Mouse (Mus musculus) kidney, embryonic 14.5 days (tissue): ENCODE results near the gene Arhgef3. TPM values are rescaled to one million over a fixed set of nuclear protein-coding genes. Genes with fewer than 3 reads are reported as not detected.

Source experiments
- ATAC-seq: fragments of 200-750 bp; cut with Nextera tagmentation; 2 replicates; pipeline ENCODE4 v1.8.0; 2017; ENCODE audit warnings: moderate number of reproducible peaks, mild to moderate bottlenecking, moderate TSS enrichment, moderate library complexity; ENCODE audit not compliant: low FRiP score, low TSS enrichment
- H3K27ac ChIP-seq: fragments of 300-500 bp; sonication (generic); 2 replicates; pipeline ENCODE4 v1.5.1; 2014; ENCODE audit warnings: low read depth, mild to moderate bottlenecking, low read length, moderate library complexity, mixed read lengths
- H3K27me3 ChIP-seq: fragments of 300-500 bp; sonication (generic); 2 replicates; pipeline ENCODE4 v1.6.1; 2014; ENCODE audit warnings: mild to moderate bottlenecking, low read length; ENCODE audit not compliant: control insufficient read depth, insufficient read depth
- H3K36me3 ChIP-seq: fragments of 300-500 bp; sonication (generic); 2 replicates; pipeline ENCODE4 v1.6.1; 2014; ENCODE audit warnings: low read length, mixed read lengths; ENCODE audit not compliant: control insufficient read depth, insufficient read depth
- H3K4me1 ChIP-seq: fragments of 300-500 bp; sonication (generic); 2 replicates; pipeline ENCODE4 v1.6.1; 2014; ENCODE audit warnings: low read length, mixed read lengths; ENCODE audit not compliant: control insufficient read depth, insufficient read depth
- H3K4me2 ChIP-seq: fragments of 300-500 bp; sonication (generic); replicated peaks from 2 replicates; pipeline ENCODE4 v1.6.1; 2014; ENCODE audit warnings: low read depth, mild to moderate bottlenecking, low read length
- H3K4me3 ChIP-seq: fragments of 300-500 bp; sonication (generic); 2 replicates; pipeline ENCODE4 v1.5.1; 2014; ENCODE audit warnings: mild to moderate bottlenecking, low read length
- H3K9ac ChIP-seq: fragments of 300-500 bp; sonication (generic); 2 replicates; pipeline ENCODE4 v1.6.1; 2014; ENCODE audit warnings: low read depth, mild to moderate bottlenecking, low read length, moderate library complexity
- H3K9me3 ChIP-seq: fragments of 300-500 bp; sonication (generic); 2 replicates; pipeline ENCODE4 v1.6.1; 2016; ENCODE audit warnings: low read length; ENCODE audit not compliant: control insufficient read depth
- WGBS: fragments of 180-500 bp; shearing (Covaris S2); extraction: QIAGEN DNeasy Blood & Tissue Kit; methylation state at CpG from one replicate; pipeline ENCODE4 v1.1.7; 2014; 5-methylcytosine and 5-hydroxymethylcytosine counted together
- polyA plus RNA-seq: library from polyadenylated mRNA; unstranded; fragments of >200 nt; fragmentation: Nextera tagmentation; extraction: Ambion mirVana; gene quantifications from 2 replicates; pipeline ENCODE4 v1.2.1, GENCODE M21; 2014

Gene Arhgef3
- polyA plus RNA-seq, 1 experiment from 2014 or later = 15.0 TPM

DNA sequence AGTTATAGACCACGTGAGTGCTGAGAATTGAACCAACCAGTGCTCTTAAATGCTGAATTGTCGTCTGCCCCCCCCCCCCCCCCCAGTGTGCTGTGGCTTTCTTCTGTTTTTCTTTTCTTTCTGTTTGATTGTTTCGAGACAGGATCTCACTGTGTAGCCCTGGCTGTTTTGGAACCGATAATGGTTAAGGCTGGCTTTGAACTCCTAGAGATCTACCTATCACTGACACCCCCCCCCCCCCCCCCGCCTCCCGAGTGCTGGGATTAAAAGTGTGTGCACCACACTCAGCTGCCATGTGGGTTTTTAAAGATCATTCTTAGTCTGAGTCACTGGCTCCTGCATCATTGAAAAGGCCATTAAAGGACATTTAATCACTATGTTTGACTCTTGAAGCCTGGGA is 147.7 kb downstream of the Arhgef3 start:
- H3K4me3 ChIP-seq = no peak overlapping the region
- no peaks in the 10 kb centered on the region for H3K4me1 ChIP-seq
- no peak overlapping the region for H3K4me2 ChIP-seq
- no peak overlapping the region for H3K9ac ChIP-seq
- no peak overlapping the region for H3K27ac ChIP-seq
- H3K36me3 ChIP-seq = no peaks in the 10 kb centered on the region
- WGBS = 79% methylated on average over 6 of the region's 6 CpGs
- no peaks in the 10 kb centered on the region for H3K9me3 ChIP-seq
- no peaks in the 10 kb centered on the region for H3K27me3 ChIP-seq
- ATAC-seq = no peak

DNA sequence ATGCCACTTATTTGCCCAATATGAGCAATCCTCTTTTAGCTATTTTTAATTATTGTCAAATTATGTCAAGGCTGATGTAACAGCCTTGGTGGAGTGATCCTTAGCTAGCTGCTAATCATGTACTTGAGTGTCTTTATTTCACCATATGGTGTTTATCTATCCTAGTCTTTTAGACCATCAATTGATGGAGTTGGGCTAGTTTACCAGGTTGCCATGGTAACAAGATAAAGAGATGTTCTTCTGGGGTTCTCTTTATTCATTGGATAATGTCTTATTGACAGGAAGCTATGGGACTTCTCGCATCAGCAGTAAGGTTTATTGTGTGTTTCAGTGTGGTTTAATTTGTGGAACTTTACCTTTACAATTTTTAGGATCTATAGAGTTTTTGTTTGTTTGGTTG is 151.9 kb downstream of the Arhgef3 start:
- H3K36me3 ChIP-seq = no peaks in the 10 kb centered on the region
- no peak overlapping the region for H3K4me3 ChIP-seq
- no peak overlapping the region for H3K9ac ChIP-seq
- no peak overlapping the region for H3K27ac ChIP-seq
- H3K9me3 ChIP-seq = no peaks in the 10 kb centered on the region
- 92% methylated on average over 1 of the region's 1 CpGs for WGBS
- H3K4me1 ChIP-seq = no peaks in the 10 kb centered on the region
- H3K27me3 ChIP-seq = no peaks in the 10 kb centered on the region
- no peak overlapping the region for H3K4me2 ChIP-seq
- ATAC-seq = no peak

DNA sequence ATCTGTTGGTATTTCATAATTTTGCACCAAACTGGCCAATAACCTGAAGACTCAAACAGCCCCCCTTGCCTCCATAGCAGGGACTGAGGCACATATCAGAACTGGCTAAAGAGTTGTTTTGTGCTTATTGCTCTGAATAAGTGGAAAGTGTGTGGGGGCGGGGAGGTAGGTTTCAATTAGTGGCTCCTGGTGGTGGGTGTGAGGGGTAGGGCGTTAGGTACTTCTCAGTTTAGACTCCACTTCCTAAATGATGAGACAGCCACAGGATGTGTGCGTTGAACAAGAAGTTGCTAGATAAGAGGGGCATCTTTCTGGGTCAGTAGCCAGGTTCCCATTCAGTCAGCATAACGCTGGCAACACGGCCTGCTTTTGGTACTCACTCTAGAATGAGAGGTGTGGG is 153.4 kb downstream of the Arhgef3 start:
- no peak overlapping the region for H3K9ac ChIP-seq
- H3K4me1 ChIP-seq = no peaks in the 10 kb centered on the region
- H3K9me3 ChIP-seq = no peaks in the 10 kb centered on the region
- no peak for ATAC-seq
- H3K4me2 ChIP-seq = no peak overlapping the region
- H3K36me3 ChIP-seq = no peaks in the 10 kb centered on the region
- 49% methylated on average over 5 of the region's 5 CpGs for WGBS
- no peak overlapping the region for H3K27ac ChIP-seq
- H3K4me3 ChIP-seq = no peak overlapping the region
- H3K27me3 ChIP-seq = no peaks in the 10 kb centered on the region

DNA sequence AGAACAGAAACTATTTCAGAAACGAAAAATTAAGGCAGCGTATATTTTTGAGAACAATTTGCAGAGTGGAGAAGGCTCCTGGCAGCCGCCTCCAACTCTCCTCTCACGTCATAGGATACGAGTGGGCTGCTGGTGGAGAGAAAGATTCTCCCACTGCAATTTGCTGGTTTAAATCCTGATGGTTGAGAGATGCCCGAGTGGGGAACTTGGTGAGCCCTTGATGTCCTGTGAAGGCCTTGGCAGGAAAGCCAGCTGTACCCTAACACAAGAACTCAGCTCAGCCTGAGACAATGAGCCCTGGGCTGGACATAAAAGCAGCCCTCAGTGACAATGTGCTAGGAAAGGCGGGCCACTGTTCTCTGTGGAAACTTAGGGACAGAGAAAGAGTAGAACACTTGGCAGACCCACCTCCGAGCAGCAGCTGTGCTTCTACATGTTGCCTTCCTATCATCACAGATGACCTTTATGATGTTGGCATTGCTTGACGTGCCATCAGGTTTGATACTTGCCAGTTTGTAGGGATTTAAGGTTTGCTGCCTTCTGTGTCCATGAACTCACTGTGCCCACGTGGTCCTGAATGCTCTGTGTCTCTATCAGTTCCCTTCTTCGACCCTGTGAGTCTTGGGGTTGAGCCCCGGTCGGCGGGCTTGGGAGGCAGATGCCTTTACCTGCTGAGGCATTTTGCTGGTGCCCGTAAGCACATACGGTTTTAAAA is 154.4 kb downstream of the Arhgef3 start:
- Histone ChIP-seq H3K4me2 (no peak overlapping the region), H3K9ac (no peak overlapping the region), H3K27ac (no peak overlapping the region), H3K36me3 (no peaks in the 10 kb centered on the region), H3K4me1 (no peaks in the 10 kb centered on the region), H3K27me3 (no peaks in the 10 kb centered on the region), H3K4me3 (no peak overlapping the region), H3K9me3 (no peaks in the 10 kb centered on the region)
- WGBS = 85% methylated on average over 16 of the region's 16 CpGs
- ATAC-seq = no peak

DNA sequence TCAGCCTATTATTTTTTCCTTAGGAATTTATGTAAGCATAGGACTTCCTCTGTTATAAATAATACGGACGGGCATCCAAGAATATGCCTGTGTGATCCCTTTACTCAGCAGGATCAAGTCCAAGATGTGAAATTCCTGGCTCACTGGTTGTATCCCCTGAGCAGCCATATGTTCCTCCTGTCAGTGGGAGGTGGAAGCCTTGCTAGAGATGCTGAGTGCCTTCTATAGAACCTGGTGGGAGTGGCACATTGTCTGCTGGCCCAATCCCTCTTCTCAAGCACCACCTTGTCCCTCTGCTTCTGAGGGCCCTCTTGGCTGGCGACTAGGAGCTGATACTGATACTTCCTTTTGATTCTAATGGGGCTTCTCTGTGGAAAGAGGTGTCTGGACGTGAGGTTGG is 155.1 kb downstream of the Arhgef3 start:
- no peaks in the 10 kb centered on the region for H3K9me3 ChIP-seq
- H3K9ac ChIP-seq = no peak overlapping the region
- H3K4me2 ChIP-seq = no peak overlapping the region
- no peak overlapping the region for H3K4me3 ChIP-seq
- H3K36me3 ChIP-seq = no peaks in the 10 kb centered on the region
- no peak for ATAC-seq
- no peaks in the 10 kb centered on the region for H3K27me3 ChIP-seq
- H3K4me1 ChIP-seq = no peaks in the 10 kb centered on the region
- no peak overlapping the region for H3K27ac ChIP-seq
- 63% methylated on average over 4 of the region's 4 CpGs for WGBS

DNA sequence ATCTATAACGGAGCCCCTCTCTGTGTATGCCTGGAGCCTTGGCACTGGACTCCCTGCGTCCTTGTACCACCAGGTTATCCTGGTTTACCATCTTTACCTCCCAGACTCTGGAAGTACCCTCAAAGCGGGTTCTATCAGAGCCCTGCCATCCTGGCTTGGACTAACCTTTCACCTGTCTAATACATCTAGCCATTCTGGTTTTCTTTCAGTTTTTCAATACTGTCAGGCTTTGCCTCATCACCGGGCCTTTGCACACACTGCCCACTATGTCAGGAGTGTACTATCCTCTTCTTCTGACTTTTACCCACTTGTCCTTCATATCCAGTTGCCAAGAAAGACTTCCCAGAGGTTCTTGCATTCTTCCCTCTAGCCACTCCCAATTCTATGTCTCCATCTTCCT is 155.8 kb downstream of the Arhgef3 start:
- WGBS = 87% methylated on average over 4 of the region's 4 CpGs
- Histone ChIP-seq H3K4me3 (no peak overlapping the region), H3K36me3 (no peaks in the 10 kb centered on the region), H3K9me3 (no peaks in the 10 kb centered on the region), H3K4me1 (no peaks in the 10 kb centered on the region), H3K27me3 (no peaks in the 10 kb centered on the region), H3K9ac (no peak overlapping the region), H3K27ac (no peak overlapping the region), H3K4me2 (no peak overlapping the region)
- no peak for ATAC-seq

DNA sequence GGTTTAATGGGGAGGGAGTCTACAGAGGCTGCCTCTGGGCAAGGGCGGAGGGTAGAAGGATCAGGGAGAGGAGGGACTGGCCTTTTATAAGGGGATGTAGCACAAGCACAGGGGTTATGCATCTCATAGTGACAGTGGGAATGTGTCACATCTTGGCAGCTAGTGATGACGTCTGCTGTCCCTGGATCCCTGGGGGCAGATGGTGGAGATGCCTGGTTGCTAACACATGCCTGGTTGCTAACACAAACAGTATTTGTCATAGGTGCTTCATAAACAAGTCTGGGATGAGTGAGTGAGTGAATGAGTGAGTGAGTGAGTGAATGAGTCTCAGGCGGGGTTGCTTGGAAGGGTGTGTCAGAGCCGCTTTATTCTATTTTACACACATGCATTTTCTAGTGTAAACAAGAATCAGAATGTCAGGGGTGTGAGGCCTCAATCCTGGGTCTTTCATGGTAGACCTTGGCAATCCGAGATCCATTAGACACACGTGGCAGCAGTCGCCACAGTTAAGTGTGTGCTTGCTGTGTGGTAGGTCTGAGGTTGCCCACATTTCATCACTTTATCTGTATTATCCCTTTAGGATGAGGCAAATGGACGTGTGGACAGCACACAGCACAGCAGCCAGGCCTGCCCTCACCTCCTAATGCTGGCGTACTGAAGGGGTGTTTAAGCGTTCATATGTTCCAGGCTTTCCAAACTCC is 156.8 kb downstream of the Arhgef3 start:
- no peaks in the 10 kb centered on the region for H3K4me1 ChIP-seq
- no peak overlapping the region for H3K27ac ChIP-seq
- H3K4me2 ChIP-seq = no peak overlapping the region
- H3K9ac ChIP-seq = no peak overlapping the region
- no peak for ATAC-seq
- H3K9me3 ChIP-seq = no peaks in the 10 kb centered on the region
- 71% methylated on average over 10 of the region's 10 CpGs for WGBS
- no peak overlapping the region for H3K4me3 ChIP-seq
- no peaks in the 10 kb centered on the region for H3K36me3 ChIP-seq
- no peaks in the 10 kb centered on the region for H3K27me3 ChIP-seq

DNA sequence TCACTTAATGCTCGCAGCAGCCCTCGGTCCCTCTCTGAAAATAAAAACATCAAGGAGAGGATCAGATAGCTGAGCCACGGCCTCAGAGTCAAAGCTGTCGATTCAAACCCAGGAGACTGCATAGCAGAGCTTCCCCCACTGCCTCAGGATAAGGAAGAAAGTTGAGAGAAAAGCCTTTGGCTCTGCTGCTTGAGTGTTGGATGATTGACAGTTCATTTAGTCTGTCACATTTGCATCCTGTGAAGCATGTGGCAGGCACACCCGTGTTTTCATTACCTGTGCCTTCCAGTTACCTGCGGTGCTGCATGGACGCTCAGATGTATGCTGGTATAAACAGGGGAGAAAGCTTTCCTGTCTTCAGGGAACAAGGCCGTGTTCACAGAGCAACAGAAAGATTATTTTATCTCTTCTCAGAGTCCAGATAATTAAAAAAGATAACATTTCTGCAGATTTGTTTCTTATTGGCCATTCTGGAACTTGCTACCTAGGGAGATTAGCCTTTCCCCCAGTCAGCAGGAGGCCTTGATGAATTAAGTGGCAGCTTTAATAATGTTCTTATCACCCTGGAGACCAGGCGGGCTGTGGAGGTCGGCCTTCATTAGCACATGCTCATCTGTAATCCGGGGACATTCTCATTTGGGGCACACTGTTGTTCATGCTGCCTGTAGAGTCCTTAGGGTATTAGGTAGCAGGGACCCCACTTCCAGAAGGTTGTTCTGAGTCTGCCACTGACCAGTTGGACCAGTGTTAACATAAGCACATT is 157.6 kb downstream of the Arhgef3 start:
- no peak overlapping the region for H3K4me3 ChIP-seq
- ATAC-seq = no peak
- no peaks in the 10 kb centered on the region for H3K9me3 ChIP-seq
- H3K4me1 ChIP-seq = no peaks in the 10 kb centered on the region
- H3K4me2 ChIP-seq = no peak overlapping the region
- no peak overlapping the region for H3K27ac ChIP-seq
- no peaks in the 10 kb centered on the region for H3K36me3 ChIP-seq
- no peaks in the 10 kb centered on the region for H3K27me3 ChIP-seq
- WGBS = 41% methylated on average over 11 of the region's 11 CpGs
- no peak overlapping the region for H3K9ac ChIP-seq

DNA sequence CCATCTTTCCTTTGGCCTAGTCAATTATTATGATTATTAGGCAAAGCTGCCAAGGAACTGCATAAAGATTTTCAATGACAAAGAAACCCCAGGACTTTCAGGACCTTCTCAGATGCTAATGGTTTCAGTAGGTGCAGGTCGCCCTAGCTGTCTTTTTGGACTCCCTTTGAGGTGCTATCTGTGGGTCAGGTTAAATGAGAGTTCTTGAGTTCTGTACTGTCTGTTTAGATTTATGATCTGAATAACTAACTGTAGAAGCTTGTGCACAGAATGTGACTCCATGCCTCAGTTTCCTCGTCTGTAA is 158.1 kb downstream of the Arhgef3 start:
- Histone ChIP-seq H3K9me3 (no peaks in the 10 kb centered on the region), H3K4me1 (no peaks in the 10 kb centered on the region), H3K27me3 (no peaks in the 10 kb centered on the region), H3K4me3 (no peak overlapping the region), H3K4me2 (no peak overlapping the region), H3K27ac (no peak overlapping the region), H3K36me3 (no peaks in the 10 kb centered on the region), H3K9ac (no peak overlapping the region)
- 86% methylated on average over 2 of the region's 2 CpGs for WGBS
- ATAC-seq = no peak
